Mouse (Mus musculus): ENCODE measurements around the gene Asap3. TPM values are rescaled to one million over a fixed set of nuclear protein-coding genes. Genes with fewer than 3 reads are reported as not detected.

Gene Asap3
- polyA plus RNA-seq, 1 experiment from 2014 or later = 3.0 TPM

DNA sequence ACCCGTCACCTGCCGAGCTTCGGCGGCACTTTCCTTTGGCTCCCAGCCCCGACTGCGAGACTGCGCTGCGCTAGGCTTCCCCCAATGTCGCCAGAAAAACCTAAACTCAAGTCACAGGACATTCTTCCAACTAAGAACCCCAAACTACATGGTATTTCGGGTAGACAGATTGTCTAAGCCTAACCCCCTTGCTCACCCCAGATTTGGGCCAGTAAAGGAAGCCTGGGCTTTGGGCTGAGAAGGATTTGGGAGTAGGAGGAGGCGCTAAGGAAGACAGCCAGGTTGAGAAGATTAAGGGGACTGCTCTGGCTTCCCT lies 43.1 kb downstream of the Asap3 start:
- Histone ChIP-seq H3K9ac (ENCODE audit: low read depth, low read length) (no peak overlapping the region), H3K36me3 (ENCODE audit: insufficient read depth, low read length) (no peaks in the 10 kb centered on the region), H3K4me2 (ENCODE audit: low read length) (peak overlapping the region; percentile 79), H3K4me1 (replicated peaks; ENCODE audit: insufficient read depth, low read length) (peaks cover 13% of the 10 kb centered on the region), H3K4me3 (replicated peaks; ENCODE audit: low read depth, low read length) (no peak overlapping the region), H3K9me3 (replicated peaks; ENCODE audit: low read length) (no peaks in the 10 kb centered on the region), H3K27me3 (ENCODE audit: insufficient read depth, low read length) (peaks cover 22% of the 10 kb centered on the region; the same call in 1 of the 2 replicates), H3K27ac (no peak overlapping the region)
- no peak for ATAC-seq (replicated peaks; ENCODE audit: low FRiP score, low read depth)
- WGBS = 9% methylated on average over 11 of the region's 11 CpGs
- DNase-seq (ENCODE audit: low spot score) = no peak
- no peak for TF ChIP-seq CTCF (IDR thresholded peaks at IDR 0.05; ENCODE audit: low read depth)

DNA sequence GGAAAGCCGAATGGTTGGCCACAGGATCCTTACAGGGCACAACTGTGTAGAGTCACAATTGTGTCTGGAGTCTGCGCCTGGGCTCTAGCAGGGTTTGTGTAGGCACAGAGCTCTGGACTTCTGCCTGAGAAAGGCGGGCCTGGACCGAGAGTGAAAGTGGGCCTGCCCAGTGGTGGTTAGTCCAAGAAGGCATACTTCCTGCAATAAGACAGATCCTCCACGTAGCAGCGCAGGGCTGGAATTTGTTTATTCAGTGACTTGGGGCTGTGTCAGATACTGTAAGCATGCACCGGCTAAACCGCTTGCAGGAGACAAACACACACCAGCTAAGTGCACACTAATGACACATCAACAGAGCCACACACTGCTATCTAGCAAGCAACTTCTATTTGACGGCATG lies 43.6 kb downstream of the Asap3 start:
- H3K4me3 ChIP-seq (replicated peaks; ENCODE audit: low read depth, low read length) = no peak overlapping the region
- H3K4me2 ChIP-seq (ENCODE audit: low read length) = no peak overlapping the region
- no peaks in the 10 kb centered on the region for H3K36me3 ChIP-seq (ENCODE audit: insufficient read depth, low read length)
- no peak overlapping the region for H3K9ac ChIP-seq (ENCODE audit: low read depth, low read length)
- WGBS = 36% methylated on average over 9 of the region's 9 CpGs
- ATAC-seq (replicated peaks; ENCODE audit: low FRiP score, low read depth) (no peak; the same call in 1 of the 2 replicates), DNase-seq (ENCODE audit: low spot score) (no peak)
- no peaks in the 10 kb centered on the region for H3K9me3 ChIP-seq (replicated peaks; ENCODE audit: low read length)
- no peak for TF ChIP-seq CTCF (IDR thresholded peaks at IDR 0.05; ENCODE audit: low read depth)
- H3K27ac ChIP-seq = no peak overlapping the region
- H3K27me3 ChIP-seq (ENCODE audit: insufficient read depth, low read length) = peaks cover 22% of the 10 kb centered on the region; the same call in 1 of the 2 replicates
- peaks cover 13% of the 10 kb centered on the region for H3K4me1 ChIP-seq (replicated peaks; ENCODE audit: insufficient read depth, low read length)

- Histone ChIP-seq H3K4me2 (ENCODE audit: low read length) (no peak overlapping the region), H3K9me3 (replicated peaks; ENCODE audit: low read length) (no peaks in the 10 kb centered on the region), H3K36me3 (ENCODE audit: insufficient read depth, low read length) (no peaks in the 10 kb centered on the region), H3K4me3 (replicated peaks; ENCODE audit: low read depth, low read length) (no peak overlapping the region), H3K27ac (no peak overlapping the region), H3K4me1 (replicated peaks; ENCODE audit: insufficient read depth, low read length) (no peaks in the 10 kb centered on the region), H3K9ac (ENCODE audit: low read depth, low read length) (no peak overlapping the region), H3K27me3 (ENCODE audit: insufficient read depth, low read length) (no peaks in the 10 kb centered on the region)
- TF ChIP-seq CTCF (IDR thresholded peaks at IDR 0.05; ENCODE audit: low read depth) = no peak
- DNase-seq (ENCODE audit: low spot score) (no peak), ATAC-seq (replicated peaks; ENCODE audit: low FRiP score, low read depth) (no peak)
- WGBS = 31% methylated on average over 6 of the region's 6 CpGs
Measured at GRCm38 (mm10) chr4:136255919-136256318, 49.8 kb downstream of the Asap3 start.

DNA sequence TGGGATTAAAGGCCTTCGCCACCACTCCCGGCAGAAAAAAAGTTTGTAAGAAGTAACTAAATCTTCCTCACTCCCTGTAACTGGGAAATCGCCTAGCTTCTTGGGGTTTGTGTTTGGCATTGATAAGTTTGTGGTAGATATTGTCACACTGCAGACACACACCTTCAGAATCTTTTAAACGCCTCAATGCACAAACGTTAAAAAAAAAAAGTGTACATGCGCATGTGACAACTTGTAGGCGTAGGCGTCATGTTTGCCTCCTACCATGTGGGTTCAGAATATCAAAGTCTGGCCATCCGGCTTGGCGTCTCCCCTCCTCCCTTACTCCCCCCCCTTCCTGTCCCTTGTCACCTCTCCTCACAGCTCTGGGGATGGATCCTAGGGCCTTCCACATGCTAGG lies 50.5 kb downstream of the Asap3 start:
- ATAC-seq (replicated peaks; ENCODE audit: low FRiP score, low read depth) (no peak), DNase-seq (ENCODE audit: low spot score) (no peak)
- no peaks in the 10 kb centered on the region for H3K27me3 ChIP-seq (ENCODE audit: insufficient read depth, low read length)
- H3K4me3 ChIP-seq (replicated peaks; ENCODE audit: low read depth, low read length) = no peak overlapping the region
- no peak for TF ChIP-seq CTCF (IDR thresholded peaks at IDR 0.05; ENCODE audit: low read depth)
- H3K27ac ChIP-seq = no peak overlapping the region
- H3K9me3 ChIP-seq (replicated peaks; ENCODE audit: low read length) = no peaks in the 10 kb centered on the region
- H3K9ac ChIP-seq (ENCODE audit: low read depth, low read length) = no peak overlapping the region
- no peak overlapping the region for H3K4me2 ChIP-seq (ENCODE audit: low read length)
- WGBS = 64% methylated on average over 10 of the region's 10 CpGs
- H3K36me3 ChIP-seq (ENCODE audit: insufficient read depth, low read length) = no peaks in the 10 kb centered on the region
- H3K4me1 ChIP-seq (replicated peaks; ENCODE audit: insufficient read depth, low read length) = no peaks in the 10 kb centered on the region

DNA sequence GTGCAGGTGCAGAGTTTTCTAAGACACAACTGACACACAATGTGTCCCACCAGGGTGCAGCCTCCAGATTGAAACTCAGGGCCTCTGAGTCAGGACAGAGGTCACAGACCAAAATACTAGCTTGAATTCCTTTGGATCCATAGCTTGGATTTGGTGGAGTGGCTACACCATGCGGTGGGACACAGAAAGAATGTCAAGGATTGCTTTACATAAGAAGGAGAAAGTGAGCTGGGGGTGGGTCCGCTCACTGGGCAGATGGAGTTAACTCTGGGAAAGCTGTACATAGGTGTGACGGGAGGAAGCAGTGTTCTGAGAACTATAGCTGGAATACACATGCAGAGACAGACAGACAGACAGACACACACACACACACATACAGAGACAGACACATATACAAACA lies 53.8 kb downstream of the Asap3 start:
- no peak for TF ChIP-seq CTCF (IDR thresholded peaks at IDR 0.05; ENCODE audit: low read depth)
- Histone ChIP-seq H3K4me2 (ENCODE audit: low read length) (no peak overlapping the region), H3K4me3 (replicated peaks; ENCODE audit: low read depth, low read length) (no peak overlapping the region), H3K4me1 (replicated peaks; ENCODE audit: insufficient read depth, low read length) (no peaks in the 10 kb centered on the region), H3K9ac (ENCODE audit: low read depth, low read length) (no peak overlapping the region), H3K9me3 (replicated peaks; ENCODE audit: low read length) (no peaks in the 10 kb centered on the region), H3K27me3 (ENCODE audit: insufficient read depth, low read length) (no peaks in the 10 kb centered on the region), H3K36me3 (ENCODE audit: insufficient read depth, low read length) (no peaks in the 10 kb centered on the region), H3K27ac (no peak overlapping the region)
- DNase-seq (ENCODE audit: low spot score) (no peak), ATAC-seq (replicated peaks; ENCODE audit: low FRiP score, low read depth) (no peak)
- WGBS = 60% methylated on average over 3 of the region's 3 CpGs

GRCm38 (mm10) chr4:136260491-136261180 lies 54.5 kb downstream of the Asap3 start:
- DNase-seq (ENCODE audit: low spot score) (peak; percentile 81), ATAC-seq (replicated peaks; ENCODE audit: low FRiP score, low read depth) (no peak)
- TF ChIP-seq CTCF (IDR thresholded peaks at IDR 0.05; ENCODE audit: low read depth) = peak; percentile 93
- 40% methylated on average over 10 of the region's 10 CpGs for WGBS
- Histone ChIP-seq H3K27ac (no peak overlapping the region), H3K36me3 (ENCODE audit: insufficient read depth, low read length) (no peaks in the 10 kb centered on the region), H3K4me2 (ENCODE audit: low read length) (no peak overlapping the region), H3K9me3 (replicated peaks; ENCODE audit: low read length) (no peaks in the 10 kb centered on the region), H3K4me3 (replicated peaks; ENCODE audit: low read depth, low read length) (no peak overlapping the region), H3K9ac (ENCODE audit: low read depth, low read length) (no peak overlapping the region), H3K4me1 (replicated peaks; ENCODE audit: insufficient read depth, low read length) (no peaks in the 10 kb centered on the region), H3K27me3 (ENCODE audit: insufficient read depth, low read length) (no peaks in the 10 kb centered on the region)

- Histone ChIP-seq H3K4me1 (replicated peaks; ENCODE audit: insufficient read depth, low read length) (no peaks in the 10 kb centered on the region), H3K4me3 (replicated peaks; ENCODE audit: low read depth, low read length) (no peak overlapping the region), H3K9ac (ENCODE audit: low read depth, low read length) (no peak overlapping the region), H3K27ac (no peak overlapping the region), H3K36me3 (ENCODE audit: insufficient read depth, low read length) (no peaks in the 10 kb centered on the region), H3K4me2 (ENCODE audit: low read length) (no peak overlapping the region), H3K27me3 (ENCODE audit: insufficient read depth, low read length) (no peaks in the 10 kb centered on the region), H3K9me3 (replicated peaks; ENCODE audit: low read length) (no peaks in the 10 kb centered on the region)
- DNase-seq (ENCODE audit: low spot score) = peak; percentile 39
- no peak for TF ChIP-seq CTCF (IDR thresholded peaks at IDR 0.05; ENCODE audit: low read depth)
- peak; percentile 58 for ATAC-seq (replicated peaks; ENCODE audit: low FRiP score, low read depth)
- WGBS = 61% methylated on average over 10 of the region's 10 CpGs
Measured at GRCm38 (mm10) chr4:136261912-136262311, 55.7 kb downstream of the Asap3 start.

Data from kidney, postnatal 0 days (tissue).